Mouse (Mus musculus): ENCODE data around the gene Ccdc65. TPM values are rescaled to one million over a fixed set of nuclear protein-coding genes. Genes with fewer than 3 reads are reported as not detected.

Gene Ccdc65
- total RNA-seq, 1 experiment, result 0.76 TPM

DNA sequence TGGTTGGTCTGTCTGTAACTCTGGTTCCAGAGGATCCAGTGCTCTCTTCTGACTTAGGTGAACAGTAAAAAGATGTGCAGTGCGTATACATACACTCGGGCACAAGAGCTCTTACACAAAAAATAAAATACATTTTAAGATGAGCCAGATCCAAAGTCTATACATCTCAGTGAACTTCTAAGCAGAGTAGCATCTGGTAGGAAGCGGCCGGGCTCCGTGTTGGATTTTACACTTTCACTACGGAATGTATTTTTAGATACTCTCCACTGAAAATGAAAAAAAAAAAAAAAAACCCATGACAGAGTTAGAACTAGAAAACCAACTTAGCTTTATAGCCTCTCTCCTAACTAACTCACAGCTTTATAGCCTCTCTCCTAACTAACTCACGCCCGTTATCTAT is 27.3 kb upstream of the Ccdc65 start:
- Histone ChIP-seq H3K9me3 (ENCODE audit: control insufficient read depth, insufficient read depth, low read depth, low read length) (no peaks in the 10 kb centered on the region), H3K4me3 (ENCODE audit: insufficient read depth in 1 of 2, low read depth in 1 of 2, low read length in 2 of 2, poor library complexity in 1 of 2, severe bottlenecking in 1 of 2) (no peak overlapping the region), H3K27ac (ENCODE audit: insufficient read depth, low read depth, low read length, poor library complexity, severe bottlenecking) (no peak overlapping the region), H3K4me1 (ENCODE audit: control insufficient read depth in 2 of 2, insufficient read depth in 2 of 2, low read length in 2 of 2, poor library complexity in 1 of 2) (peaks cover 0 to 7% of the 10 kb centered on the region in 2 experiments; a peak in 1 of 4 replicates), H3K9ac (ENCODE audit: insufficient read depth, low read depth, low read length, poor library complexity, severe bottlenecking) (no peak overlapping the region), H3K36me3 (ENCODE audit: control insufficient read depth, insufficient read depth, low read length, poor library complexity, severe bottlenecking) (no peaks in the 10 kb centered on the region)
- no peak for DNase-seq (ENCODE audit: low read depth, low spot score)
- no peak for TF ChIP-seq CHD2 (IDR thresholded peaks at IDR 0.05; ENCODE audit: low read depth, low read length)
- no peak for TF ChIP-seq ZNF384 (IDR thresholded peaks at IDR 0.05; ENCODE audit: low read depth, low read length)
- TF ChIP-seq MAFK (IDR thresholded peaks at IDR 0.05; ENCODE audit: insufficient read depth, low read depth, low read length), result no peak
- no peak for TF ChIP-seq ZC3H11A (IDR thresholded peaks at IDR 0.05; ENCODE audit: borderline replicate concordance, low read depth, low read length)
- TF ChIP-seq HCFC1 (IDR thresholded peaks at IDR 0.05; ENCODE audit: borderline replicate concordance, insufficient read depth, low read length), result no peak
- in situ Hi-C loops (cut with MboI; ENCODE audit: low sequenced_read_pairs in 2 of 2, unreplicated experiment in 2 of 2), result no loop called here

DNA sequence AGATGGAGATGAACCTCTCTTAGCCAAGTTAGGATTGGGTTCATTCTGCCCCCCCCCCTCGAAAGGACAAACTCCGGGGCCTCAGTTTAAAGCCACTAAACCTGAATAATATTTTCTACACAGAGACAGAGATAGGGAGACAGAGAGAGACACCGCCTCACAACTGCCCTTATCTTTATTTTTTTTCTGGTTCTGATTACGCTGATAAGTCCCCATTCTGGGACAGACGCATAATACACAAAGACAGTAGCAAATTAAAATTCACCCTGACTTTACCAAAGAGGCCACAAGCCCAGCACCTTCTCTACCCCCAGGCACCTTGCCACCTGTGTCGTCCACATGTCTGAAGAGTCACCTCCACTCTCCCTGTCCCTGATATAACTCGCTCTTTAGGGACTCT is 26.4 kb upstream of the Ccdc65 start:
- Histone ChIP-seq H3K27ac (ENCODE audit: insufficient read depth, low read depth, low read length, poor library complexity, severe bottlenecking) (no peak overlapping the region), H3K4me3 (ENCODE audit: insufficient read depth in 1 of 2, low read depth in 1 of 2, low read length in 2 of 2, poor library complexity in 1 of 2, severe bottlenecking in 1 of 2) (no peak overlapping the region), H3K36me3 (ENCODE audit: control insufficient read depth, insufficient read depth, low read length, poor library complexity, severe bottlenecking) (no peaks in the 10 kb centered on the region), H3K9ac (ENCODE audit: insufficient read depth, low read depth, low read length, poor library complexity, severe bottlenecking) (no peak overlapping the region), H3K4me1 (ENCODE audit: control insufficient read depth in 2 of 2, insufficient read depth in 2 of 2, low read length in 2 of 2, poor library complexity in 1 of 2) (peaks cover 0 to 4% of the 10 kb centered on the region in 2 experiments; a peak in 1 of 4 replicates), H3K9me3 (ENCODE audit: control insufficient read depth, insufficient read depth, low read depth, low read length) (no peaks in the 10 kb centered on the region)
- in situ Hi-C loops (cut with MboI; ENCODE audit: low sequenced_read_pairs in 2 of 2, unreplicated experiment in 2 of 2), result no loop called here
- no peak for TF ChIP-seq CHD2 (IDR thresholded peaks at IDR 0.05; ENCODE audit: low read depth, low read length)
- TF ChIP-seq ZNF384 (IDR thresholded peaks at IDR 0.05; ENCODE audit: low read depth, low read length), result no peak
- TF ChIP-seq HCFC1 (IDR thresholded peaks at IDR 0.05; ENCODE audit: borderline replicate concordance, insufficient read depth, low read length), result no peak
- TF ChIP-seq ZC3H11A (IDR thresholded peaks at IDR 0.05; ENCODE audit: borderline replicate concordance, low read depth, low read length), result no peak
- no peak for TF ChIP-seq MAFK (IDR thresholded peaks at IDR 0.05; ENCODE audit: insufficient read depth, low read depth, low read length)
- DNase-seq (ENCODE audit: low read depth, low spot score), result no peak

DNA sequence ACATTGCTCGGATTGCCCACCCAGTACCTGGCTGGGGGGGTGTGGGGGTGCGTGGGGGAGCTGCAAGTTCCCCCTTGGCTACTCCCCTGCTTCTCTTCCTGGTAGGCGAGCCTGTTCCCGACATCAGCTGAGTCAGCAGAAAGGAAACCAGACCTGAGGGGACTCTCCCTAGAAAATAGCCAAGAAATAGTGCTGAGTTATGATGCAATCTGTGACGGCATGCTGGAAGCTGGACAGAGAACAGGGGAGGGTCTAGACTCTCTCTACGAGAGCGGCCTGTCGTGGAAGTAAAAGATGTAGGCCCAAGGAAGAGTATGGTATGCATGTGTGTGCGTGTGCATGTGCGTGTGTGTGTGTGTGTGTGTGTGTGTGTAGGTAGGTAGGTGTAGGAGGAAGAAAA is 24.8 kb upstream of the Ccdc65 start:
- Histone ChIP-seq H3K36me3 (ENCODE audit: control insufficient read depth, insufficient read depth, low read length, poor library complexity, severe bottlenecking) (no peaks in the 10 kb centered on the region), H3K9me3 (ENCODE audit: control insufficient read depth, insufficient read depth, low read depth, low read length) (no peaks in the 10 kb centered on the region), H3K9ac (ENCODE audit: insufficient read depth, low read depth, low read length, poor library complexity, severe bottlenecking) (no peak overlapping the region), H3K4me3 (ENCODE audit: insufficient read depth in 1 of 2, low read depth in 1 of 2, low read length in 2 of 2, poor library complexity in 1 of 2, severe bottlenecking in 1 of 2) (no peak overlapping the region), H3K27ac (ENCODE audit: insufficient read depth, low read depth, low read length, poor library complexity, severe bottlenecking) (no peak overlapping the region), H3K4me1 (ENCODE audit: control insufficient read depth in 2 of 2, insufficient read depth in 2 of 2, low read length in 2 of 2, poor library complexity in 1 of 2) (peaks cover 0 to 4% of the 10 kb centered on the region in 2 experiments; a peak in 1 of 4 replicates)
- in situ Hi-C loops (cut with MboI; ENCODE audit: low sequenced_read_pairs in 2 of 2, unreplicated experiment in 2 of 2), result no loop called here
- TF ChIP-seq MAFK (IDR thresholded peaks at IDR 0.05; ENCODE audit: insufficient read depth, low read depth, low read length), result peak; percentile 92
- no peak for TF ChIP-seq HCFC1 (IDR thresholded peaks at IDR 0.05; ENCODE audit: borderline replicate concordance, insufficient read depth, low read length)
- no peak for DNase-seq (ENCODE audit: low read depth, low spot score)

DNA sequence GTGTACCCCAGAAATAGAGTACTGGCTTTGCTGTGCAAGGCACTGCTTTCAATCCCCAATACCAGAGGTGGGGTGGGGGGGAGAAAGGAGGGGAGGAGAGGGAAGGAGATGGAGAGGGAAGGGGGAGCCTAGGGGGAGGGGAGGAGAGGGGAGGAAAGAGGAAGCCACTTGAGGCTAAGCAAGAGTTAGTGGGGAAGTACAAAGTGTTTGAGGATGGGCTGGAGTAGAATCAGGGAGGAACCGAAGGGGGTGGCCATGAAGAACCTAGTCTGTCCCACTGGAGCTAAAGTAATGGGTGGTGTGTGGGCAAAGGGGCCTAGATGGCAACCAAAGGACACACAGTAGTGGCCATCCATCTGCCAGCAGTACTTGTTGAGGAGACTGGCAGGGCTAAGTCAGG is 24.3 kb upstream of the Ccdc65 start:
- H3K9me3 ChIP-seq (ENCODE audit: control insufficient read depth, insufficient read depth, low read depth, low read length), result no peaks in the 10 kb centered on the region
- no peak for TF ChIP-seq HCFC1 (IDR thresholded peaks at IDR 0.05; ENCODE audit: borderline replicate concordance, insufficient read depth, low read length)
- no peak for TF ChIP-seq ZC3H11A (IDR thresholded peaks at IDR 0.05; ENCODE audit: borderline replicate concordance, low read depth, low read length)
- TF ChIP-seq ZNF384 (IDR thresholded peaks at IDR 0.05; ENCODE audit: low read depth, low read length), result no peak
- no peak for TF ChIP-seq MAFK (IDR thresholded peaks at IDR 0.05; ENCODE audit: insufficient read depth, low read depth, low read length)
- TF ChIP-seq CHD2 (IDR thresholded peaks at IDR 0.05; ENCODE audit: low read depth, low read length), result no peak
- no peak for DNase-seq (ENCODE audit: low read depth, low spot score)
- H3K27ac ChIP-seq (ENCODE audit: insufficient read depth, low read depth, low read length, poor library complexity, severe bottlenecking), result no peak overlapping the region
- H3K36me3 ChIP-seq (ENCODE audit: control insufficient read depth, insufficient read depth, low read length, poor library complexity, severe bottlenecking), result no peaks in the 10 kb centered on the region
- no peak overlapping the region for H3K9ac ChIP-seq (ENCODE audit: insufficient read depth, low read depth, low read length, poor library complexity, severe bottlenecking)
- in situ Hi-C loops (cut with MboI; ENCODE audit: low sequenced_read_pairs in 2 of 2, unreplicated experiment in 2 of 2), result no loop called here
- H3K4me1 ChIP-seq (ENCODE audit: control insufficient read depth in 2 of 2, insufficient read depth in 2 of 2, low read length in 2 of 2, poor library complexity in 1 of 2), result peaks cover 0 to 4% of the 10 kb centered on the region in 2 experiments; a peak in 1 of 4 replicates
- H3K4me3 ChIP-seq (ENCODE audit: insufficient read depth in 1 of 2, low read depth in 1 of 2, low read length in 2 of 2, poor library complexity in 1 of 2, severe bottlenecking in 1 of 2), result no peak overlapping the region

DNA sequence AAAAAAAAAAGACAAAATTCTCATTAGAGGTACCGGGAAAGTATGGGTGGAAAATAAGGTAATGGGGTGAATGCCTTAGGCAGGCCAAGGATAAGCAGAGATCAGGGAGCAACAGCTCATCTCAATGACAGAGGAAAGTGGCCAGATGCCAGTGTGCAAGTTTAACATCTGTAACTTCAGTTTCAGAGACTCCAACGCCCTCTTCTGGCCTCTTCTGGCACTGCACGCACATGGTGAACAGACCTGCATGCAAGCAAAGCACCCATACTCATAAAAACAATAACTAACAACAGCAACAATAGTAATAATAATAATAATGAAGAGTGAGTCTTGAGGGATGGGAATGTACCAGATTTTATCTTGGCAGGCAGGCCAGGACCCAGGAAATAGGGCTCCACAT is 22.1 kb upstream of the Ccdc65 start:
- Histone ChIP-seq H3K27ac (ENCODE audit: insufficient read depth, low read depth, low read length, poor library complexity, severe bottlenecking) (no peak overlapping the region), H3K36me3 (ENCODE audit: control insufficient read depth, insufficient read depth, low read length, poor library complexity, severe bottlenecking) (no peaks in the 10 kb centered on the region), H3K4me1 (ENCODE audit: control insufficient read depth in 2 of 2, insufficient read depth in 2 of 2, low read length in 2 of 2, poor library complexity in 1 of 2) (peaks cover 0 to 4% of the 10 kb centered on the region in 2 experiments; a peak in 1 of 4 replicates), H3K9me3 (ENCODE audit: control insufficient read depth, insufficient read depth, low read depth, low read length) (no peaks in the 10 kb centered on the region), H3K4me3 (ENCODE audit: insufficient read depth in 1 of 2, low read depth in 1 of 2, low read length in 2 of 2, poor library complexity in 1 of 2, severe bottlenecking in 1 of 2) (no peak overlapping the region), H3K9ac (ENCODE audit: insufficient read depth, low read depth, low read length, poor library complexity, severe bottlenecking) (no peak overlapping the region)
- TF ChIP-seq MAFK (IDR thresholded peaks at IDR 0.05; ENCODE audit: insufficient read depth, low read depth, low read length), result no peak
- TF ChIP-seq ZNF384 (IDR thresholded peaks at IDR 0.05; ENCODE audit: low read depth, low read length), result no peak
- no peak for TF ChIP-seq CHD2 (IDR thresholded peaks at IDR 0.05; ENCODE audit: low read depth, low read length)
- TF ChIP-seq HCFC1 (IDR thresholded peaks at IDR 0.05; ENCODE audit: borderline replicate concordance, insufficient read depth, low read length), result no peak
- no peak for TF ChIP-seq ZC3H11A (IDR thresholded peaks at IDR 0.05; ENCODE audit: borderline replicate concordance, low read depth, low read length)
- DNase-seq (ENCODE audit: low read depth, low spot score), result no peak
- in situ Hi-C loops (cut with MboI; ENCODE audit: low sequenced_read_pairs in 2 of 2, unreplicated experiment in 2 of 2), result no loop called here
